In genomic region chr4:150008853-150009586, GRCm38 (mm10) we compare ENCODE assay signal across 8 mouse cellular contexts. TPM values are rescaled to one million over a fixed set of nuclear protein-coding genes. Genes with fewer than 3 reads are reported as not detected.
A peak's percentile ranks its signal among the peaks of the same experiment; 100 is the strongest.
DNase-seq lines count a peak whose midpoint lies in the region; ATAC-seq lines count a peak whose summit lies in the region.

Gene H6pd, minus strand, starts transcription at chr4:150009023.

- peak within 1 kb of the TSS; percentile 83 for H3K4me3 ChIP-seq in embryonic facial prominence, embryonic 10.5 days
- peak within 1 kb of the TSS; percentile 81 for H3K4me3 ChIP-seq in intestine, embryonic 16.5 days (ENCODE audit: low read length)

- DNase-seq in adrenal gland, adult 8-10 months: peak; percentile 88
- DNase-seq in embryonic facial prominence, embryonic 10.5 days (ENCODE audit: low spot score): peak; percentile 94
- DNase-seq in gonadal fat pad, adult 2 months (ENCODE audit: low read depth): no peak
- peak; percentile 85 to 89 for DNase-seq in left cerebral cortex, postnatal 25 days (ENCODE audit: low spot score in 2 of 2)
- peak; percentile 94 for DNase-seq in mesoderm, embryonic 11.5 days (ENCODE audit: low read depth, low spot score)
- DNase-seq in right cerebral cortex, postnatal 25 days: peak; percentile 86
- peak; percentile 91 to 92 for DNase-seq in urinary bladder, postnatal 36 days (ENCODE audit: low spot score in 2 of 2)

- H3K9me3 ChIP-seq in embryonic facial prominence, embryonic 10.5 days: no peaks in the 10 kb centered on the region
- no peaks in the 10 kb centered on the region for H3K9me3 ChIP-seq in intestine, embryonic 16.5 days (ENCODE audit: control insufficient read depth, low read length)

- H3K27me3 ChIP-seq in embryonic facial prominence, embryonic 10.5 days (replicated peaks; ENCODE audit: low read depth, poor library complexity, severe bottlenecking): peaks cover 6% of the 10 kb centered on the region; the same call in 1 of the 2 replicates
- no peaks in the 10 kb centered on the region for H3K27me3 ChIP-seq in intestine, embryonic 16.5 days (replicated peaks; ENCODE audit: control insufficient read depth, insufficient read depth, low read length)

- peak within 1 kb of the TSS; percentile 85 for H3K4me2 ChIP-seq in intestine, embryonic 16.5 days (ENCODE audit: low read depth, low read length)

- WGBS in embryonic facial prominence, embryonic 10.5 days: 5% methylated on average over 52 of the region's 52 CpGs
- WGBS in intestine, embryonic 16.5 days: 4% methylated on average over 52 of the region's 52 CpGs

- peaks cover 28% of the 10 kb centered on the region for H3K4me1 ChIP-seq in embryonic facial prominence, embryonic 10.5 days
- peaks cover 25% of the 10 kb centered on the region for H3K4me1 ChIP-seq in intestine, embryonic 16.5 days (ENCODE audit: control insufficient read depth, insufficient read depth, low read length)

- peak within 1 kb of the TSS; percentile 96 for H3K27ac ChIP-seq in embryonic facial prominence, embryonic 10.5 days (replicated peaks)
- H3K27ac ChIP-seq in intestine, embryonic 16.5 days (ENCODE audit: low read length): peak within 1 kb of the TSS; percentile 98

- ATAC-seq in intestine, embryonic 16.5 days: peak; percentile 93

- intact Hi-C loops in left cerebral cortex, postnatal 25 days (cut with DNase I): no loop called here

- no peaks in the 10 kb centered on the region for H3K36me3 ChIP-seq in embryonic facial prominence, embryonic 10.5 days (replicated peaks)
- no peaks in the 10 kb centered on the region for H3K36me3 ChIP-seq in intestine, embryonic 16.5 days (ENCODE audit: control insufficient read depth, insufficient read depth, low read length)

- H3K9ac ChIP-seq in intestine, embryonic 16.5 days (ENCODE audit: low read depth, low read length): peak within 1 kb of the TSS; percentile 94

RNA-seq across cellular contexts. Expression of gene H6pd, which starts in this region (rescaled TPM):
- 100 to 1,000 TPM; 122 to 173 (median 155) TPM for total RNA-seq in adrenal gland, adult 8-10 months (2022)
- polyA plus RNA-seq in embryonic facial prominence, embryonic 10.5 days (2016; fragmentation: Nextera tagmentation; extraction: Ambion mirVana): 4.9 and 5.3 TPM in 2 replicates
- polyA plus RNA-seq in gonadal fat pad, adult 2 months (2012; rRNA removed): 129 and 141 TPM in 2 replicates
- 31.6 and 41.6 TPM in 2 replicates for polyA plus RNA-seq in intestine, embryonic 16.5 days (2015; fragmentation: Nextera tagmentation; extraction: Ambion mirVana)
- 10 to 100 TPM; 10.8 to 12.0 TPM for total RNA-seq in left cerebral cortex, postnatal 25 days (2021)

Comparison
In these comparisons a context has a peak if more than half of its experiments do, and no peak if none do; other contexts are left out.
1. RNA of gene H6pd (total RNA-seq): 122 to 173 TPM in adrenal gland, adult 8-10 months; 10.8 to 12.0 TPM in left cerebral cortex, postnatal 25 days; every median in the first group is over 4 times any median in the second.